In genomic region chr16:11014407-11014806, GRCm38 (mm10) we compare ENCODE assay signal across 30 mouse cellular contexts. TPM values are rescaled to one million over a fixed set of nuclear protein-coding genes. Genes with fewer than 3 reads are reported as not detected.
A peak's percentile ranks its signal among the peaks of the same experiment; 100 is the strongest.
DNase-seq lines count a peak whose midpoint lies in the region; ATAC-seq and TF ChIP-seq lines count a peak whose summit lies in the region.
"Had no signal": no experiment of that assay in that cellular context is flagged by ENCODE, and none has a peak within 500 bp of the region (broad histone marks: within the 10 kb centered on the region; RNA-seq: fewer than 3 reads in every experiment).

No protein-coding gene starts in this region.

- ATAC-seq in CD4-positive, CD25-positive, alpha-beta regulatory T cell, adult 4 months = peak; percentile 31
- ATAC-seq: forebrain, embryonic 15.5 days; intestine, embryonic 16.5 days; liver, postnatal 0 days; lung, postnatal 0 days; midbrain, embryonic 15.5 days had no signal

- TF ChIP-seq POLR2A in bone marrow macrophage, adult 2 months (IDR thresholded peaks at IDR 0.05; ENCODE audit: borderline replicate concordance, low read depth, low read length) = no peak
- TF ChIP-seq POLR2A in cerebellum, adult 2 months (IDR thresholded peaks at IDR 0.05; ENCODE audit: borderline replicate concordance, insufficient read depth, low read length) = no peak

- no peak for TF ChIP-seq CTCF in bone marrow macrophage, adult 2 months (IDR thresholded peaks at IDR 0.05; ENCODE audit: low read depth, low read length)
- TF ChIP-seq CTCF in left cerebral cortex, adult 2 months (IDR thresholded peaks at IDR 0.05) = no peak
- TF ChIP-seq CTCF in cerebellum, adult 2 months (IDR thresholded peaks at IDR 0.05; ENCODE audit: borderline replicate concordance, insufficient read depth, low read depth, low read length) = no peak

- peak; percentile 19 for DNase-seq in kidney, postnatal 14 days
- DNase-seq in kidney, postnatal 10 days = no peak
- DNase-seq in c-Kit-positive CD71-positive TER-119-positive erythroid progenitor cells, embryonic 14.5 days (ENCODE audit: low spot score) = no peak
- DNase-seq in left cerebral cortex, adult 2 months (ENCODE audit: extremely low spot score in 1 of 2, low spot score in 2 of 2) = no peak
- DNase-seq in cerebellum, adult 2 months = no peak
- DNase-seq: cerebellum, adult 11 months; cerebellum, adult 9-11 months; embryo, embryonic 11 days; gastrocnemius, postnatal 36 days; heart, adult 18-20 months; kidney, adult 8-10 months; layer of hippocampus, adult 9-11 months; liver, postnatal 0 days; lung, postnatal 4 days; right cerebral cortex, postnatal 4 days; thymus, adult 2 months; thymus, postnatal 36 days had no signal

- H3K27ac ChIP-seq in bone marrow macrophage, adult 2 months (ENCODE audit: insufficient read depth, low read depth, low read length) = peak overlapping the region; percentile 51
- H3K27ac ChIP-seq in left cerebral cortex, adult 2 months = no peak overlapping the region
- no peak overlapping the region for H3K27ac ChIP-seq in cerebellum, adult 2 months (ENCODE audit: insufficient read depth, low read length)
- H3K27ac ChIP-seq: embryonic facial prominence, embryonic 13.5 days; forebrain, embryonic 10.5 days; forebrain, embryonic 15.5 days; hindbrain, embryonic 15.5 days; kidney, postnatal 0 days; limb, embryonic 13.5 days; midbrain, embryonic 15.5 days; stomach, postnatal 0 days had no signal

- no peak overlapping the region for H3K4me3 ChIP-seq in bone marrow macrophage, adult 2 months (ENCODE audit: insufficient read depth, low read length)
- H3K4me3 ChIP-seq in left cerebral cortex, adult 2 months = no peak overlapping the region
- H3K4me3 ChIP-seq in cerebellum, adult 2 months (replicated peaks; ENCODE audit: insufficient read depth, low read depth, low read length) = no peak overlapping the region
- H3K4me3 ChIP-seq: embryonic facial prominence, embryonic 13.5 days; forebrain, embryonic 10.5 days; forebrain, embryonic 15.5 days; heart, embryonic 12.5 days; hindbrain, embryonic 15.5 days; limb, embryonic 13.5 days; midbrain, embryonic 15.5 days had no signal

- peaks cover 70% of the 10 kb centered on the region for H3K4me1 ChIP-seq in bone marrow macrophage, adult 2 months (ENCODE audit: control insufficient read depth, insufficient read depth, low read length)
- no peaks in the 10 kb centered on the region; the same call in 1 of the 2 replicates for H3K4me1 ChIP-seq in cerebellum, adult 2 months (ENCODE audit: control insufficient read depth, insufficient read depth, low read length)
- H3K4me1 ChIP-seq: midbrain, embryonic 15.5 days had no signal

- intact Hi-C loops in left cerebral cortex, adult 2 months (cut with DNase I) = no loop called here

- WGBS in cerebellum, adult 2 months = 86% methylated on average over 3 of the region's 3 CpGs

- no peaks in the 10 kb centered on the region for H3K27me3 ChIP-seq in cerebellum, adult 2 months (ENCODE audit: control insufficient read depth, insufficient read depth, low read length)
- H3K27me3 ChIP-seq: embryonic facial prominence, embryonic 13.5 days; forebrain, embryonic 15.5 days; heart, embryonic 12.5 days; hindbrain, embryonic 15.5 days; limb, embryonic 13.5 days; midbrain, embryonic 15.5 days had no signal

RNA-seq across cellular contexts. Expression of gene Snn, which starts 46.3 kb away (rescaled TPM):
- polyA plus RNA-seq in CD4-positive, CD25-positive, alpha-beta regulatory T cell, adult 4 months (2017; shearing (Covaris generic)) = 1 to 10 TPM; 1.3 to 3.5 TPM
- polyA plus RNA-seq in bone marrow macrophage, adult 2 months (2012; ENCODE audit: insufficient read depth, insufficient read length, missing spikeins) = 0.73 and 1.2 TPM in 2 replicates
- total RNA-seq in left cerebral cortex, adult 2 months (2021) = 100 to 1,000 TPM; 174 to 177 TPM
- polyA plus RNA-seq in cerebellum, adult 2 months (2012; rRNA removed) = 124 and 138 TPM in 2 replicates

RNA-seq across cellular contexts. Expression of gene Litaf, which starts 51.5 kb away (rescaled TPM):
- 10 to 100 TPM; 47.2 to 61.2 TPM for polyA plus RNA-seq in CD4-positive, CD25-positive, alpha-beta regulatory T cell, adult 4 months (2017; shearing (Covaris generic))
- 218 and 241 TPM in 2 replicates for polyA plus RNA-seq in bone marrow macrophage, adult 2 months (2012; ENCODE audit: insufficient read depth, insufficient read length, missing spikeins)
- 10 to 100 TPM in 1 of 2 experiments, 1 to 10 TPM in 1; 9.1 to 14.1 TPM for total RNA-seq in left cerebral cortex, adult 2 months (2021)
- 60.7 and 82.3 TPM in 2 replicates for polyA plus RNA-seq in cerebellum, adult 2 months (2012; rRNA removed)

Comparison
In these comparisons a context has a peak if more than half of its experiments do, and no peak if none do; other contexts are left out.
1. RNA of gene Snn, which starts 46.3 kb away (polyA plus RNA-seq): 124 to 138 TPM in cerebellum, adult 2 months; 1.3 to 3.5 TPM in CD4-positive, CD25-positive, alpha-beta regulatory T cell, adult 4 months and 0.73 to 1.2 TPM in bone marrow macrophage, adult 2 months; every median in the first group is over 10 times any median in the second.